Mouse (Mus musculus) retina, postnatal 1 day (tissue): ENCODE data around the gene Pnpla8.
"Not testable (repeated sequence)": the region's sequence is repeated elsewhere in the genome, so short reads cannot be mapped to it uniquely, and the experiment has no call there.

Source experiments
- DNase-seq: peaks from one replicate; pipeline ENCODE4 v3.0.0-alpha.2; 2012

Pnpla8 gene

DNA sequence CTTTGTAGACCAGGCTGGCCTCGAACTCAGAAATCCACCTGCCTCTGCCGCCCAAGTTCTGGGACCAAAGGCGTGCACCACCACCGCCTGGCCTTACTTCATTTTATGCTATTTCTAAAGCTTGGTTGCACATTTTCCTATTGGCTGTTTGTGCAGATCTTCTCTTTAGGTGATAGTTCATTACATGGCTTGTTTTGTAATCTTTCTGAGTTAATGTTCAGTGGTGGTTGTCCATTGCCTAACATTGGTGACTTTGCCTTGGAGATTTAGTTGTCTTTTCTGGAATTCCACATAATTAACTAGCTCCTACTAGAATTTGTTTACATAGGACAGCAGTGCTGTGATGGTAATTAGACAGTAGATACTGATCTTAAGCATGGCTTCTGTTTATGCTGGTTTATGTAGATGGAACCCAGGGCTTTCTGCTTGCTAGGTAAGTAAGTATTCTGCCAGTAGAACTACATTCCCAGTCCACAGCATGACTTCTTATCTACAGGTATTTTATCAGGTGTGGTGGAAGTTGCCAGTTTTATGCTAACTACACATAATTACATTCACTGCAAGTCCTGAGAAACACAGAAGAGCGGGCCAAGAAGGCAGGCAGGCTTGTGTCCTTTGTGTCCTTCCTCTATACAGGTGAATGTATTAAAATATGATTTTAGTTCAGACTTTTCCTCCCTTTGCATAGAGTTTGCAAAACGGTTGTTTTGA, 53.1 kb downstream of the Pnpla8 start:
- DNase-seq = no peak

DNA sequence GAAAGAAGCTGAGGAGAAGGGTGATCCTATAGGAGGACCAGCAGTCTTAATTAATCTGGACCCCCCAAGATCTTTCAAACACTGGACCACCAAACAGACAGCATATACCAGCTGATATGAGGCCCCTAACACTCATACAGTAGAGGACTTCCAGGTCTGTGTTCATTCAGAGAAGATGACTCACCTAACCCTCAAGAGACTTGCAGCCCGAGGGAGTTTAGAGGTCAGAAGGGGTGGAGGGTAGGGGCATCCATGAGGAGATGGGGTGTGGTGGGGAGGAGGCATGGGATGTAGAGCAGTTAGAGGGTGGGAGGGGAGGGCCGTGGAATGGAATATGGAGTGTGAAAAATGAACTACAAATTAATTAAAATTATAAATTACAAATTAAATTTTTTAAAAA, 59.0 kb downstream of the Pnpla8 start:
- not testable (repeated sequence) for DNase-seq

DNA sequence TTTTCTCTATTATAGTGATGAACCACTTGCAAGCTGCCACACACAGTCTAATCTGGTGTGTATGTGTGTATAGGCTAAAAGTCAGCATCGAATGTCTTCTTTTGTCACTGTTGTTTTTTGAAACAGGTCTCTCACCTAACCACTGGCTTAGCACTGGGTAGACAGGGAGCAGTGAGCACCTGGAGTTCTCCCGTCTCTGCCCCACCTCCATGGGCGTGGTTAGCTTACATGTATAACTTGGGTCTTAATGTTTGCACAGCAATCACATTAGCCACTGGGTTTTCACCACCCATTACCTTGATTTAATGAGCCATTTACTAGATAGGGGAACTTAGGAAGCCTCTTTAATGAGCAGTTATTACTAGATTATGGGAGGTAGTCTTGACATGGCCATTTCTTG, 60.4 kb downstream of the Pnpla8 start:
- DNase-seq = no peak

DNA sequence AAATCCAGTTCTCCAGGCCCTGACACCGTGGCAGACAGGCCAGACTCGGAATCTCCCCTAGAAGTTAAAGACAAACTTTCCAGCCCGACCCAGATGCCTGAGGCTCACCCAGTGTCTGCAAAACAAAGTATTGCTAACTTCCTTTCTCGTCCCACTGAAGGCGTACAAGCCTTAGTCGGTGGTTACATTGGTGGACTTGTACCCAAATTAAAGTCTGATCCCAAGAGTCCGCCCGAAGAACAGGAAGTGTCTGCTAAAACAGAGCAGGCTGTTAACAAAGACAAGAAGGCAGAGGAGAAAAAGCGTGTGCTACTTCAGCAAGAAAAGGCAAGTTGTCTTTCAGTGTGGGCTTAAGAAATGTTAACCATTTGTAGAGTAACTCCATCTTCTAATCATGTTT, 62.2 kb downstream of the Pnpla8 start:
- DNase-seq = no peak

DNA sequence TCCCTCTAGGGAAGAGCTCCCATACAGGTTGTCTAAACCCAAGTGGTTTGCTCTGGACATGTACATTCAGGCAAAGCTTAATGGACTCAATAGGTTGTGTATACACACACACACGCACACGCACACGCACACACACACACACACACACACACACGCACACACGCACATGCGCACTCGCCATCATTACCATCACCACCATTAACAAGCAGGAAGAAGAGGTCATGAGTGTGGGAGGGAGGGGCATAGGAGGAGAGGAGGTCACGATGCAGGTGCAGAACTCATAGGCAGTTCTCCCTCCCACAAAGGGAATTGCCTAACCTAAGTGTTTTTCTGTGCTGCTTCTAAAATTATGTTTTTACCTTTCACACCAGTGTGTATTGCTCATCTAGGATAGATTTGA, 65.8 kb downstream of the Pnpla8 start:
- DNase-seq = no peak

DNA sequence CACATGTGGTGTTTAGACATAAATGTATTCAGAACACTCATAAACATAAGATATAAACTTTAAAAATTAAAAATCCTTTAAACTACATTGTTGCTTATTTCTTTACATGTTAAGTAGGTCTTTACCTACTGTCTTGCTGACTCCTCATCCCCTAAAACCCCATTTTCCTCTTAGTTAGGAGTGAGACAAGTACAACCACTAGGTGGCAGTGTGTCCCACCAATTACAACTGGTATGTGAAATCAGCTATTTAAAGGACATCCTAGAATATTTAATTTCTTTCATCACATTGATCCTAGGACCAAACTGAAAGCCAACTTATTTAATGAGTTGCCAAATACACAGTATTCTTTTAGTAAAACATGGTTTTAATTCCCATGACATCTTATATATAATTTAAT, 71.1 kb downstream of the Pnpla8 start:
- DNase-seq = peak; percentile 82

DNA sequence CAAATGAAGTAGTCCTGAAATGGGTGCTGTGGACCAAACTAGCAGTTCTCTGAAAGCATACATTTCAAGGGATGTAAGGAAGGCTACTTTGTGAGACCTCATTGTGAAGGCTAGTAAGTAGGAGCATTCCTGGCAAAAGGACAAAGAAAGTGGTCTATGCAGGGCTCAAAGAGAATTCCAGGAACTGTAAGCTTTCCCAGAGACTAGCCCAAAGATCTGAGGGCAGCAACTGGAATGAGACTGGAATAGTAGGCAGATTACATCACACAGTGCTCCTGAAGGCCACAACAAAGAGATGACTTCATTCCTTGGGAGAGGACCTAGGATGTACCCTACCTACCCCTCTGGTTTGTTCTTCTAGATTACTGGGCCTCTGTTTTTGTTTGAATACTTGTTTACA, 79.6 kb downstream of the Pnpla8 start:
- no peak for DNase-seq

DNA sequence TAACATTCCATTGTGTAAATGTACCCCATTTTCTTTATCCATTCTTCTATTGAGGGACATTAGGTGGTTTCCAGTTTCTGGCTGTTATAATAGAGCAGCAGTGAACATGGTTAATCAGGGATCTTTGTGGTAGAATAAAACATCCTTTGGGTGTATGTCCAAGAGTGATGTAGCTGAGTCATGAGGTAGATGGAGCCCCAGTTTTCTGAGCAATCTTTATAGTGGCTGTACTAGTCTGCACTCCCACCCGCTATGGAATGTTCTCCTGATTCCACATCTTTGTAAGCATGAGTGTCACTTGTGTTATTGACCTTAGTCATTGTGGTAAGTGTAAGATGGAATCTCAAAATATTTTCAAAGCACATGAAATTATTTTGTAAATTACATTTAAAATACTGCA, 82.8 kb downstream of the Pnpla8 start:
- DNase-seq = no peak

DNA sequence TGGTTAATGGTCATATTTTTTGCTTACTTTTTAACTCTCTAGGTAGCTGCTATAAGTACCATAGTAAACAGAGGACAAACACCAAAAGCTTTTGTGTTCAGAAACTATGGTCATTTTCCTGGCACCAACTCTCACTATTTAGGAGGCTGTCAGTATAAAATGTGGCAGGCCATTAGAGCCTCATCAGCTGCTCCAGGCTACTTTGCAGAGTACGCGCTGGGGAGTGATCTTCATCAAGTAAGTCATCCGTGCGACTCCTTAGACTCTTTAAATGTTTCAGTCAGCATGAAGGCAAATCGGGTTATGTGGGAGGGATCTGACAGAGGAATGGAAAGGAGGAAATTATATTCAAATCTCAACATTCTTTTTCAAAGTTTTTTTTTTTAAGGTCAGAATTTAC, 83.7 kb downstream of the Pnpla8 start:
- DNase-seq = peak; percentile 36

DNA sequence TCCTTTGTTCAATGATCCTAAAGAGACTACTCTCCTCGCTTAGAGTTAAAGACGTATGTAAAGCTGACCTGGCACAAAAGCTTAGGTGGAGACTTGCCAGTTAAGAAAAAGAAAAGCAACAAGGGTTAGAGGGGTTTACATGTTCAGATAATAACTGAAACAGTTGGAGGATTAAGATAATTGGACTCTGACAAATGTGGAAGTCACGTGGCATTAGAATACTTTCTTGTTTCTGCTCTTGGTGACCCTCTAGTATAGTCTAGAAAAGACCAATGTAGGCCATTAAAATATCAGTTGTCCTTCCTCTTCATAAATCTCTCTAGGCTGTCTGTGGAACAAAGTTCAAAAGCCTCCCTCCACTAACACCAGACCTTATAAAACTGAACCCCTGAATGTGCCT, 87.1 kb downstream of the Pnpla8 start:
- DNase-seq = no peak

DNA sequence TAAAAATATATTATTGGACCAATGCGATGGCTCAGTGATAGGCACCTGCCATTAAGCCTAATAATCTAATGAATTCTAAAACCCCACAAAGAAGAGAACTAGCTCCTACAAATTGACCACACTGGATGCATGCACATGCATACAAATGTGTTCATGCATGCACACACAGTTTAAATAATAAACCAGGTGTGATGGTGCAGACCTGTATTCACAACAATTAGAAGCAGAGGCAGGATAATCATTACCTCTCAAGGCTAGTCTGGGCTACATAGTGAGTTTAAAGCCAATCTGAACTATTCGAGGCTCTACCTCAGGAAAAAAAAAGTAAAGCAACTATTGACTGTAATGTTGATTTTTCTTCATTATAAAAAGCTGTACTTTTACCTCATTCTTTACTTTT, 94.0 kb downstream of the Pnpla8 start:
- DNase-seq = no peak

DNA sequence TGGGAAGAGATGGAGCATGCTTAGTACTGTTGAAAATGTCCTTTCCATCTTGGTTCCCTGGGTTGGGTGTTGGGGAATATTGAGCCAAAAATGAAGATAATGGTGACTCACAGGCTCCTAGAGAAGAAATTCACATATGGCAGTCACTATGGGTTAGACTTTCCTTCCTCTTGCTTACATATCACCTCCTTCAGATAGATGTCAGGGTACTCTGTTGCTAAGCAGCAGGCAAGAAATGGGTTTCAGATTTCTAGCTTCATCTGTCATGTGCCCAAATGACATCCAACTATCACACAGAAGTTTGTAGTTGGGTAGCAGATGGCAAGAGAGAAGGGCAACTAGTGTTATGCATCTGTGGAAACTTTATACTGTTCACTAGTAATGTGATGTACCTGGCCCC, 103.9 kb downstream of the Pnpla8 start:
- DNase-seq = no peak

DNA sequence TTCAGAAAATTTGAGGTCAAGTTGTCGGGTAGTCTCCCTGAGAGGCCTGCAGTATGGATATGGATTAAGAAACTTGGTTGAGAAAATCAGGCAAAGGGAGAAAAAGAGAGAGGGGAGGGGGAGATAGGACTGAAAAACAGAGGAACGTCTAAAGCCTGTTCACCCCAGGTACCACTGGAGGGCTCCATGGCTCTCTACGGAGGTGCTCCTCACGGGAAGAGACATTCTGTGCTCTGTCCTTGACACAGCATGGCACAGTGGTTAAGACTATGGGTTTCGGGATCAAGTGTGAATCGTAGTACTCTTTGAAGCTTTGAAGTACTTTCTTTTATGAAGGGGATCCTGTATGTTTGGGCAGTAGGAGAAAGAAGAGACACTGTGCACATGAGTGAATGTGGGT, 106.3 kb downstream of the Pnpla8 start:
- peak; percentile 64 for DNase-seq

DNA sequence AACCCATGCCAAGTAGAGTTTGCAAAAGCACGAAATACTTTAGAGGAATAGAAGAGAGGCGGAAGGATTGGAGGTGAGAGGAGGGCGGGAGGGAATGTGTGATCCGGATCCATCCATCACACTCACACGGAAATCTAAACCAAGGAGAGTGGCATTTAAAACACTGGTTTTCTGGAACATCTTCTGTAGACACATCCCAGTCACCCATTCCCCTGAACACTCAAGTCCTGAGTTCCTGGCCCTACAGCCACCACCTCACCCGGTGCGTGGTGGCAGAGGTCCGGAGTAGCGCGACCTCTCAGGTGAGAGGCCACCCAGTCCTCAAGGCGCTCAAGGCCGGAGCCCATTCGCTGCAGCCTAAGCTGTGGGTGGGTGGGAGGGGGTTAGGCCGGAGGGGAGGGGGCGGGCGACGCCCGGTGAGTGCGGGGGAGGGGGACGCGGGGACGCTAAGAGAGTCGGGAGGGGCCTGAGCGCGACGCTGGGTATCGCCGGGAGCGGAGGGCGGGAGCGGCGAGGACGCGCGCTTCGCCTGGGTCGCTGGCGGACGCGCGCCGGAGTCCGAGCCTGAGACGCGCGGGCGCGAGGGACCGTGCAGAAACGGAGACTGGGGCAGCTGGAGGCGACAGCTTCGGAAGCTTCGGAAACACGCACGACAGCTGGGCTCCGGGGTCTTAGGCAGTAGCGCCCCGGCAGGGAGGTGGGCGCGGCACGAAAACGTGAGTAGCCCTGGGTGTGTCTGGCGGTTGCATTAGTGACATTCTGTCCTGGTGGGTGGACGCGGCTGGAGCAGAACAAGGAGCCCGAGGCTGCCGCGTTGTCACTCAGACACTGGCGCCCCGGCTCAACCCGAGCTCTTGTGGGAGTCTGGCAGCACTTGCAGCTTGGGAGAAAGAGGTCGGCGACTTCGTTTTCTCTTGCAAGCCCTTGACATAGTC, 107.5 kb downstream of the Pnpla8 start, which contains the start of gene Nrcam:
Gene Nrcam (plus strand): TSS at position 505 of the 935 bp plus-strand sequence.
- peak; percentile 91 for DNase-seq

DNA sequence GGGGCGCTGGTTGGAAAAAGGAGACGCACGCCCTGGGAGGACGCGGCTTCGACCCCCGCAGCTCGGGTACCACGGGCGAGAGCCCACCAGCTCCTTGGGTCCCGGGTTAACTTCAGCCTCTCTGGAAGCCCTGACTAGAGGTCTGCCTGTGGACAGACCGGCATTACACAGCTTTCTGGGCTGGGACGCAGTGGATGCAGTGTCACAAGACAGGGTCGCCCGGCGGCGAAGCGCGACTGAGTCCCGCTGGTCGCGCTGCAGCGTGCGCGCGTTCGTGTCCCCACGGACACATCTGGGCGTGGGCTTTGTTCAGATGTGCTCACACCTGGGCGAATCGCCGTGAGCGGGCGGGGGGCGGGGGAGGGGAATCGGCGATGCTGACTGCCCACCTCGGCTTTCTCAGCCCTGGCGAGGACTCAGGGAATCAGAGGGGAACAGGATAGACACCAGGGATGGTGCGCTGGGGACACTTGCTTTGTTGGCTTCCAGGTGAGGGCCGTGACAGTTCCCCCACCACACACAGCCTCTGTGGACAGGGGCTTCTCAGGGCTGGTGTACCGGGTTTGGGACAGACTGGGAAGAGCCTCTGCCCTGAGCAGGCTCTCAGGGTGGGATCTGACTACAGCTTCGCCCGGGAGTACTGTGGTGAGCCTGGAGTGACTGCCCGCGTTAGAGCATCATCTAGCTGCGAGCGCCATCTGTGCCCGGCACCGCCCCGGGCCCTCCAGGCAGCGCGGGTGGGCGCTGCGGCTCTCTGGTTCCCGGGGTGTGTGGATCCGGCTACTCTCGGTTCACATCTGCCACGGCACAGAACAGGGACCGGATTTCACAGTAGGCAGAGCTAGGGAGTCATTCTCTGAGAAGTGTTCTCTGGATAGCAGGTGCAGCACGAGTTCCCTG, 108.4 kb downstream of the Pnpla8 start:
- DNase-seq = peak; percentile 82

DNA sequence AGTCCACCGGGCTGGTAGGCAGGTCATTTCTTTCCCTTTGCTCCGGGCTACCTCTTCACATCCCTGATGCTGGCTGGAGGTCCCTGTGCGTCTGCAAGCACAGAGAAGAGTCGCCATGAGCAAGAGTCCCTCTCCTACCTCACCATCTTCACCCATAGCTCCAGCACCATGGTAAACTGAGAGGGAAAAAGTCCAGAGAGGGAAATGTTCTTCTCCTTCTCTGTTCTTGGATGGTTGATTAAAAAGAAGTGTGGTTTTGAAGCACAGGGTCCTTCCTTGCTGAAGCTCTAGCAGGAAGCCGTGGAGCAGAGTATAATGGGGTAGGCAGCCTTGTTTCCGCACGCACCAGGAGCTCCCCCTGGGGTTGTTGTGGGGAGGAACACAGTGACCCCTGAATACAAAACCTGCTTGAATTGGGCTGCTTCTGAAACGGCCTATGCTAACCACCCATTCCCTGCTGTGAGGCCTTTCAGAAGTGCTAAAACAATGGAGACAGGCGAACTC, 109.1 kb downstream of the Pnpla8 start:
- DNase-seq = peak; percentile 67

DNA sequence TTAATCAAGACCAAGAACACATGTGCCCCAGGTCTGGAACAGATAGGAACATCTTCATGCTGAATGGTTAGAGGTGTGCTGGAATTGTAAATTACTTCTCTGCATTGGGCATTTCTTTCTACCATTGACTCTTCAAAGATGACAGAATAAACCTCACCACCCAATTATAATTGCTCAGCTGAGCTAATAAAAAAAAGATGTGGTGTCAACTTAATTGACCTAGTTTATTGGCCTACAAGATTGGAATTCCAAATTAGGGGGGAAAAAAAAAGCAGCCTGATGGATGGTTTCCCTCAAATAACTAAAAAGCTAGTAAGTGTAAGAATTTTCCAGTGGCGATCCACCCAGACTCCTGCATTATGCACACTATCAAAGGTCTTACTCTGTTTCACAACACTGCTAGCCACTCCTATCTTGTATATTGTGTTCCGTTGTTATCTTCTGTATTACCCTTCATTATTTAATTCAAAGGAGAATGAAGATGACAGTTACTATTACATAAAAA, 116.0 kb downstream of the Pnpla8 start:
- DNase-seq = peak; percentile 71

DNA sequence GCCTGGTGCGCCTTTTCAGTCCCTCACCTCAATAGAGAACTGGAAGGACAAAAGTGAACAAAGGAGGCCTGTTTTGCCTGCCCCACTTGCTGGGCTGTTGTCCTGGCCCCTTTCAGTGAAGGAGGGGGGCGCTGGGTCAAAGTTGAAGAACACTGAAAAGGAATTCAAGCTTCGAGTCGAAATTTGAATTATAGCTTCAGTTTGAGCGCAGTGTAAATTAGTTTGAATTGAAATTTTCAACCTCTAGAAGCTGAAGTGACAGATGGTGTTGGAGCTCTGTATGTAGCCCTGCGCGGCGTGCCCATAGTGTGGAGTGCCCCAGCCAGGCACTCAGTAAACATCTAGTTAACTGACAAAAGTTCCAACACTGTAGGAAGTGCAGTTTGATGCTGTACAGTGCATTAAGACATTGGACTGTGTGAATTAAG, 117.0 kb downstream of the Pnpla8 start:
- DNase-seq = peak; percentile 94

DNA sequence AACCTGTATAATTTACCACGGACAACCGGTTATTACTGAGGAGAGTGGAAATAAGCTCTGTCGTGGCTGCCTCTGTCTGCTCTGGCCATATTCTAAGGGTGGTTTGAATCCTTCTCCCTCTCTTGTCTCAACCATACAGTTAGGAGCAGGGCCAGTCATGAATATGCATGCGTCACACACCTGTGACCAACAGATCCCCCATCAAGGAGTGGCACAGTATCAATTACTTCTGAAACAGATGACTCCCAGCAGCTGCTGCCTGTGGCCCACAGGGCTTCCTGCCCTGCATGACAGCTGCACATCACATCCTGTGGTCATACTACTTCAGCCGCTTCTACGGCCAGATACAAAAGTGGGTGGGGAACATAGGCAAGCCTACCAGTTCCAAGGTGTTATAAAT, 122.9 kb downstream of the Pnpla8 start:
- peak; percentile 34 for DNase-seq

DNA sequence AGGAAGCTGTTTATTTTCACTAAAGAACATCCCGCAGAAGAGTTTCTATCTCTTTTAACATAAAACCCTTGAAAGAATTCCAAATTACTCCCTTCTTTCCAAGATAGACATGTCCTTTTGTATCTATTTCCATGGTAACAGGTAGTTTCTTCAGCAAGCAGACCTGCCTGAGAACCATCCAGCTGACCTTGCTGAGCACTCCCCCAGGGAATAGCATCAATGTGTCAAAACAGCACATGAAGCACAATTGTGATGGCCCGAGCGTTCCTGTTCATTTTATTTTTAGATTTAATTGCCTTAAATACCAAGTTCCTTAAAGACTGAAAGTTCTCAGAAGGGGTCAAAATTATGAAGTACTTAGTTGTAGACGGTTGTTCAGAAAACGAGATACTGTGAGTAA, 124.1 kb downstream of the Pnpla8 start:
- DNase-seq = peak; percentile 51

DNA sequence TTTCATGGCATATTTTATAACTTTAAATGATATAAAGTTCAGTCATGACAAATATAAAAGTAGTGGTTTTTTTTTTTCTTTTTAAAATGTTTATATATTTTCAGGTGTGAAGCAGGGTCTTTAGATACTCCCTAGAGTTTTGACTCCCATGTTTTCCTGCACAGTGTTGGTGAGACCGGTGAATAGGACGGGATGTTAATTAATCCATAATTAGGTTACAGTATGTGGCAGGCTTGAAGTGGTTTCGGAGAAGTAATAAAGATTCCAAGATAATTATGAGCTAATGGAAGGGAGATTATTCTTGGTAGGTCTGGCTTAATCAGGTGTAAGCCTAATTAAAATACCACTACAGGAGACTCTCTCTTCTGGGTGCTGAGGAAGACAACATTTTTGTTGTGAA, 125.0 kb downstream of the Pnpla8 start:
- peak; percentile 35 for DNase-seq

DNA sequence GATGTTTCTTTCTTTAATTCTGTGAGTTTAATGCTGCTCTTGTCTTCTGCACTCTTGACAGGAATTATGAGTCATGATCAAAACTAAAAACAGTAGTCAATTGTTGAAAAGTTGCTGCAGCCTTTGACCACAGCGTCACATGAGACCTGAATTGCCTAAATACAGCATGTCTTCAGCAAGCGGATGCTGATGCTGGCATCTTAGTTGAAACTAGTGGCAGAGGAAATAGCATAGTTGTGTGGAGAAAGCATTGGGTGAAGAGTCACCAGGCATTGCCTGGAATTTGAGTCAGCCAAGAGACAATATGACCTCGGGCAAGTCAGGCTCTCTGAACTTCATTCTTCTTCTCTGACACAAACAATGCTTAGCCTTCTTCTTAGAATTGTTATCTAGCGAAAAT, 133.9 kb downstream of the Pnpla8 start:
- DNase-seq = no peak

DNA sequence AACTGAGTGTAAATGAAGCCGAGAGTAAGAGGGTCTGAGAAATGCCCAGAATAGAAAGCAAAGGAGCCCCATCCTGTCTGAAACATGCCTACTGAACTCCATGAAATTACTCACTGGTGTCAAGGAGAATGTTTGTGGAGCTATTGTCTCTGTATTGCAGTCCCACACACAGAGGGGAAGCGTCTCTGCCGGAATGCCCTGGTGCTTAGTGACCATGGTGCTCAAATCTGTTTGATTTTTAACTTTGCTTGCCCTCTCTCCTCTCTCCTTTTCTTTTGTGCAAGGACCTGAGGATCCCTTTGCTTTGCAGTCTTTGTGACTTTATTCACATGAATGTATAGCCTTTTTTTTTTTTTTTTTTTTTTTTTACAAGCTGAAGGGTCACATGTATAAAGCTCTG, 136.3 kb downstream of the Pnpla8 start:
- DNase-seq = no peak
